Mouse (Mus musculus): Measurements from ENCODE around the gene Actg1. TPM values are rescaled to one million over a fixed set of nuclear protein-coding genes. Genes with fewer than 3 reads are reported as not detected.

The Actg1 gene
- total and polyA plus RNA-seq, 3 experiments = 1,832 to 4,362 (median 2,424) TPM

- no peak overlapping the region for H3K9ac ChIP-seq (ENCODE audit: insufficient read depth, low read depth)
- H3K4me3 ChIP-seq (replicated peaks in 1 of 3; ENCODE audit: low read depth in 2 of 3, low read length in 2 of 3, poor library complexity in 1 of 3) = no peak overlapping the region
- no peak for TF ChIP-seq HCFC1 (IDR thresholded peaks at IDR 0.05; ENCODE audit: low read depth, low read length)
- no peak for TF ChIP-seq CHD1 (IDR thresholded peaks at IDR 0.05; ENCODE audit: low read depth, low read length)
- no peak for TF ChIP-seq USF2 (conservative IDR thresholded peaks at IDR 0.05; ENCODE audit: low read depth, low read length)
- no peak for TF ChIP-seq E2F4 (IDR thresholded peaks at IDR 0.05; ENCODE audit: insufficient replicate concordance, low read depth, low read length)
- no peak for TF ChIP-seq ZKSCAN1 (IDR thresholded peaks at IDR 0.05; ENCODE audit: borderline replicate concordance, low read depth, low read length)
- no peak for TF ChIP-seq PAX5 (IDR thresholded peaks at IDR 0.05; ENCODE audit: low read length)
- no peak for TF ChIP-seq TCF12 (IDR thresholded peaks at IDR 0.05; ENCODE audit: low read depth, low read length)
- TF ChIP-seq NELFE (IDR thresholded peaks at IDR 0.05; ENCODE audit: low read depth, low read length) = no peak
- TF ChIP-seq UBTF (IDR thresholded peaks at IDR 0.05; ENCODE audit: low read depth, low read length) = no peak
- TF ChIP-seq MAX (IDR thresholded peaks at IDR 0.05; ENCODE audit: low read length) = no peak
- TF ChIP-seq CHD2 (IDR thresholded peaks at IDR 0.05; ENCODE audit: low read length) = no peak
- TF ChIP-seq GABPA (IDR thresholded peaks at IDR 0.05; ENCODE audit: insufficient replicate concordance, low read depth, low read length) = no peak
- TF ChIP-seq BHLHE40 (IDR thresholded peaks at IDR 0.05; ENCODE audit: low read depth, low read length) = no peak
- peaks cover 16 to 21% of the 10 kb centered on the region in 2 experiments for H3K4me1 ChIP-seq (ENCODE audit: control insufficient read depth in 1 of 2, insufficient read depth in 2 of 2)
- dilution Hi-C loops (cut with MboI; ENCODE audit: extremely low pct_ligation_motif_present, extremely low pct_unique_long_range_greater_than_20kb, low sequenced_read_pairs) (no loop called here), in situ Hi-C loops (cut with MboI; ENCODE audit: low pct_ligation_motif_present, low pct_unique_long_range_greater_than_20kb, low sequenced_read_pairs) (loop anchor here (5.0 kb wide), 1 partner anchor 295 kb away; no protein-coding TSS in a partner anchor)
- H3K9me3 ChIP-seq (replicated peaks; ENCODE audit: low read length) = peaks cover 17% of the 10 kb centered on the region
- no peaks in the 10 kb centered on the region for H3K36me3 ChIP-seq (replicated peaks in 1 of 2; ENCODE audit: control insufficient read depth in 1 of 2, insufficient read depth in 1 of 2, low read length in 1 of 2)
- no peaks in the 10 kb centered on the region for H3K79me2 ChIP-seq (replicated peaks; ENCODE audit: control insufficient read depth, extremely low read depth, insufficient read depth, poor library complexity, severe bottlenecking)
- no peak overlapping the region for H3K4me2 ChIP-seq (ENCODE audit: insufficient read depth, low read depth, poor library complexity, severe bottlenecking)
- no peak overlapping the region for H3K27ac ChIP-seq (ENCODE audit: insufficient read depth, low read depth)
- peaks cover 92% of the 10 kb centered on the region for H3K27me3 ChIP-seq (replicated peaks)
- DNase-seq (ENCODE audit: extremely low read depth) = no peak
Measured at GRCm38 (mm10) chr11:120307132-120307413, 41.3 kb downstream of the Actg1 start.

DNA sequence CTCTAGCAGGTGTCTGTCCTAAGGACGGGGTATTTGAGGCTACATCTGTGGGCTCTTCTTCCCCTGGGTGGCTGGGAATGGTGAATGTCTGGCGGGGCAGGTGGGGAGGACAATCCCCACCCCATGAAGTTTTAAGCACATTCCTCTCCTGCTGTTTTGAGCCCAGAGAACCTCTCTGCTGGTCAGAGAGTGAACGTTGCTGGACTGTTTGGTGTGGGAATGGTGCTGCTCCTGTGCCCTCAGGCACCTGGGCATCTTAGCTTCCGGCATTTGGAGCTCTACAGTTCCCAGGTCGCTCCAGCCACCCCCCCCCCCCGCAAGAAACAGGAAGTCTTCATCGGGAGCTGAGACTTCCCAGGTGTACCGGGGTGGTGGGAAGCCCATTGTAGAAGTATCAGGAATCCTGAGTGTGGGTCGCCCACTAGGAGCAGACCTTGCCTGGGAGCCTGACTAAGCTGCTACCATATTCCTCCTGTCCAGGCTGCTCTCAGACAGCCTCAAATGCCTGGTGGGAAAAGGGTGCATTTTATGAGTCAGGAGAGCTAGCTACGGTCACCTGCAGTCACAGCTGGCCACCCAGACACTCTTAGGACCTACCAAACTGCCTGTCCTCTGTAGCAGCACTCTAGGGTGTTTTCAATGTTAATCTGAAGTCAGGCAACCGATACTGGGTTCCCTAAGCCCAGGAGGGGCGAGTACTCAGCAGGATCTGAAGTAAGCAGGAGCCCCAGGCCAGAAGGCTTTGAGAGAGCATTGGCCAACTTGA, 41.8 kb downstream of the Actg1 start:
- in situ Hi-C loops (cut with MboI; ENCODE audit: low pct_ligation_motif_present, low pct_unique_long_range_greater_than_20kb, low sequenced_read_pairs) = loop anchor here (5.0 kb wide), 1 partner anchor 294 kb away; no protein-coding TSS in a partner anchor
- Histone ChIP-seq H3K9me3 (replicated peaks; ENCODE audit: low read length) (peaks cover 21% of the 10 kb centered on the region), H3K27me3 (replicated peaks) (peaks cover 92% of the 10 kb centered on the region), H3K36me3 (replicated peaks in 1 of 2; ENCODE audit: control insufficient read depth in 1 of 2, insufficient read depth in 1 of 2, low read length in 1 of 2) (no peaks in the 10 kb centered on the region), H3K4me3 (replicated peaks in 1 of 3; ENCODE audit: low read depth in 2 of 3, low read length in 2 of 3, poor library complexity in 1 of 3) (no peak overlapping the region), H3K79me2 (replicated peaks; ENCODE audit: control insufficient read depth, extremely low read depth, insufficient read depth, poor library complexity, severe bottlenecking) (no peaks in the 10 kb centered on the region), H3K4me1 (ENCODE audit: control insufficient read depth in 1 of 2, insufficient read depth in 2 of 2) (peaks cover 16 to 21% of the 10 kb centered on the region in 2 experiments), H3K9ac (ENCODE audit: insufficient read depth, low read depth) (no peak overlapping the region), H3K27ac (ENCODE audit: insufficient read depth, low read depth) (no peak overlapping the region), H3K4me2 (ENCODE audit: insufficient read depth, low read depth, poor library complexity, severe bottlenecking) (no peak overlapping the region)
- DNase-seq (ENCODE audit: extremely low read depth) = no peak
- dilution Hi-C loops (cut with MboI; ENCODE audit: extremely low pct_ligation_motif_present, extremely low pct_unique_long_range_greater_than_20kb, low sequenced_read_pairs) = no loop called here
- TF ChIP-seq BHLHE40 (IDR thresholded peaks at IDR 0.05; ENCODE audit: low read depth, low read length) (no peak), GABPA (IDR thresholded peaks at IDR 0.05; ENCODE audit: insufficient replicate concordance, low read depth, low read length) (no peak), TCF12 (IDR thresholded peaks at IDR 0.05; ENCODE audit: low read depth, low read length) (no peak), NELFE (IDR thresholded peaks at IDR 0.05; ENCODE audit: low read depth, low read length) (no peak), MAZ (IDR thresholded peaks at IDR 0.05; ENCODE audit: low read depth, low read length) (no peak), MXI1 (IDR thresholded peaks at IDR 0.05; ENCODE audit: low read depth, low read length) (no peak), ELF1 (IDR thresholded peaks at IDR 0.05; ENCODE audit: low read depth, low read length) (no peak), MAX (IDR thresholded peaks at IDR 0.05; ENCODE audit: low read length) (no peak), ZKSCAN1 (IDR thresholded peaks at IDR 0.05; ENCODE audit: borderline replicate concordance, low read depth, low read length) (no peak), SMC3 (IDR thresholded peaks at IDR 0.05; ENCODE audit: low read depth, low read length) (no peak), ZC3H11A (IDR thresholded peaks at IDR 0.05; ENCODE audit: low read depth, low read length) (no peak), NRF1 (IDR thresholded peaks at IDR 0.05; ENCODE audit: low read depth, low read length) (no peak), MEF2A (IDR thresholded peaks at IDR 0.05; ENCODE audit: borderline replicate concordance, low read depth, low read length) (no peak), IRF4 (IDR thresholded peaks at IDR 0.05; ENCODE audit: low read depth, low read length) (no peak), ZNF384 (IDR thresholded peaks at IDR 0.05; ENCODE audit: low read depth, low read length) (no peak), CTCF (conservative IDR thresholded peaks at IDR 0.05 in 1 of 2, IDR thresholded peaks at IDR 0.05 in 1 of 2; ENCODE audit: low read depth in 2 of 2, low read length in 2 of 2) (no peak)

Measured in CH12.LX (cell line).